Mouse (Mus musculus) R1 (cell line): ENCODE data around the gene Gm9508.

Experiments used
- DNase-seq: peaks from one replicate; pipeline ENCODE4 v3.0.0-alpha.2; 2018; ENCODE audit warnings: low read depth, low spot score

Gene Gm9508

DNA sequence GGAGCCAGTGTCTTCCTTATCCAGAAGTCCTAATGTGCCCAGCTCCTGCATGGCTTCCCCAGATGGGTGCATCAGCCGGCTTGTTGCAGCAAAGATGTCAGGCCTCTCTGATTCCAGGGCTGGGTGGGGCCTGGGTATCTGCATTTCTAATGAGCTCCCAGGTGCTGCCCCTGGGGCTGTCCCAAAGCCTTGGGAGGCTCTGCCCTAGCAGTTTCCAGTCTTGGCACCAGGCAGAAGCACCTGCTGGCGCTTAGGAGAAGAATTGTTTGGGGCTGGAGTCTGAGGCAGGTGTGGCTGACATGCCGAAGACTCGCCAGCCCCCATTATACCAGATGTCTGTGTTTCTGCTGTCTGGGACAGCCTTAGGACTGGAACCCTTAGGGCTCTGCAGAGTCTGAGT lies 26.3 kb downstream of the Gm9508 start:
- no peak for DNase-seq

DNA sequence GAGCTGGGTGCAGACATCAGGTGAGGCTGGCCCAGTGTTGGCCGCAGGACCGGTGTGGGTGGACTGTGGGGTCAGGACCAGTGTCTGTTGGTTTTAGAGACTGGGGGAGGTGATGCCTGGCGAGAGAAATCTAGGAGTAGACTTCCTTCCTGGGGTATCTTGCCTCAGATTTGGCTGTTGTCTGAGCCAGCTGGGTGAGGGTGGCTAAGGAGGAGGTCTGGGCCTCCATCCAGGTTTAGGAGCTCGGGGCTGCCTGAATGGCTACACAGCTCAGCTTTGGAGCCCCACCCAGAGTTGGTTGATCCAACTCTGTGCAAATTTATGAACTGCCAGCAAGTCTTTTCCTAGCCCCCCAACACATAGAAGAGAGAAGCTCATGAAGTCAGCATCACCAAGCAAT lies 29.6 kb downstream of the Gm9508 start:
- DNase-seq: no peak

DNA sequence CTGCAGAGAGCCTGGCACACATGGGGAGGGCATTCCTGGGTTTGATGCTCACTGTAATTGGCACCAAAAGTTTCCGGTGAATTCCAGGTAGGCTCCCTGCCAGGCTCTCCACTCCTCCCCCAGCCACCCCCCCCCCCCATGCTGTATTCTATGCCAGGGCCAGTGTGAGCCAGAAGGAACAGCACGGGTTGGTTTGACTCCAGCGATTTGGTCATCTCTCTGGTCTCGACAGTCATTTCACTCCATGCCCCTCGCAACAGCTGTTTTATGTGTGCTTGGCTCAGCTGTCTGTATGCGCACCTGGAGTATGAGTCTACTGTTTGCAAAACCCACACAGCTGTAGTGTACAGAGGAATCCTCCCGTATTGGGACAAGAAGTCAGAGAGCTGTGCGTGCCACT lies 30.7 kb downstream of the Gm9508 start:
- no peak for DNase-seq

- peak; percentile 21 for DNase-seq
Measured at GRCm38 (mm10) chr10:77663949-77664665, 32.9 kb downstream of the Gm9508 start.

- no peak for DNase-seq
Measured at GRCm38 (mm10) chr10:77658286-77658994, 38.6 kb downstream of the Gm9508 start.

DNA sequence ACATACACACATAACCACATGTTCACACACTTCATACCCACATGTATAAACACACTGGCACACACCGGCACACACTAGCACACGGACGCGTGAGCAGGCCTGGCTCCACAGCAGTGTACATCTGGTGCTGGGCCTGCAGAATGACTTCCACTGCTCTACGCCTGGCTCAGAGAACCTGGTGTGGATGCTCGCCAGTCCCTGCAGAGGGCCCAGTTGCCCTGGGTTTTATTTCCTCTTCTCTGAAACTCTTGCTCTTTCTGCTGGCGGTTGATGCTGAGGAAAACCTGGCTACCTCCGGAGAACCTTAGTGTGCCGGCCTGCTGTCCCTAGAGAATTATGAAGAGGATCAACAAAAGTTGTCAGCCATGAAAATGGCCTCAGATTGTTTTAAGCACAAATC lies 45.0 kb downstream of the Gm9508 start:
- DNase-seq: no peak

- DNase-seq: peak; percentile 33
Measured at GRCm38 (mm10) chr10:77647901-77648300, 49.1 kb downstream of the Gm9508 start.

GRCm38 (mm10) chr10:77647461-77647860 lies 49.6 kb downstream of the Gm9508 start:
- no peak for DNase-seq
